Mouse (Mus musculus) neutrophil, adult 59 days (primary cell): ENCODE results near the gene Plekhn1. TPM values are rescaled to one million over a fixed set of nuclear protein-coding genes. Genes with fewer than 3 reads are reported as not detected.

ENCODE experiments used
- total RNA-seq, 2 experiments: library from RNA; stranded (reverse); gene quantifications; 1 replicate in 1 of 2; 2 replicates in 1 of 2; pipeline ENCODE4 v1.2.4; 2023

Gene Plekhn1
- 10 to 100 TPM; 14.7 to 15.2 TPM for total RNA-seq

DNA sequence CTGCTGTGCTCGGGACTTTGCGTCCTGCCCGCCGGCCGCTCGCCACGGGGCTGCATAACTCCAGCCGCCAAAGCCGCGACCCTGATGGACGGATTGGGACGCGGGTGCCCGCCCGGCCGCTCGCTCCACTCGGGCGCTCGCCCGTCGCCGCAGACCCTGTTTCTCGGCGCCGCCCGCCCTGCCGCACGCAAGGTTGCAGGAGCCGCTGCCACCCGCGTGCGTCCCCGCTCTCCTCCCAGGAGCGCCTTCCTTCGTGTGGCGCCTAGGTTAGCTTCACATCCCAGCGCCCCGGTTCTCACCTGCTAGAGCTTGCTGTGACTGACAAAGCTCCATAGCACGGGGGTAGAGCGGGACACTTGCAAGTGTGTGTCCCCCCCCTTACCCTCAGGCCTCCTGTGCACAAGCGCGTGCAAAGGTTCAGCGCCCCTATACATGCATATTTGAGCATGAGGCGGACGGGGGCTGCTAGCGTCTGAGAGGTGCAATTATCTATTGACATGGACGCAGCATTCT lies at the start of gene Plekhn1:
Gene Plekhn1, minus strand, starts transcription at position 157 of the 513 bp plus-strand sequence.

DNA sequence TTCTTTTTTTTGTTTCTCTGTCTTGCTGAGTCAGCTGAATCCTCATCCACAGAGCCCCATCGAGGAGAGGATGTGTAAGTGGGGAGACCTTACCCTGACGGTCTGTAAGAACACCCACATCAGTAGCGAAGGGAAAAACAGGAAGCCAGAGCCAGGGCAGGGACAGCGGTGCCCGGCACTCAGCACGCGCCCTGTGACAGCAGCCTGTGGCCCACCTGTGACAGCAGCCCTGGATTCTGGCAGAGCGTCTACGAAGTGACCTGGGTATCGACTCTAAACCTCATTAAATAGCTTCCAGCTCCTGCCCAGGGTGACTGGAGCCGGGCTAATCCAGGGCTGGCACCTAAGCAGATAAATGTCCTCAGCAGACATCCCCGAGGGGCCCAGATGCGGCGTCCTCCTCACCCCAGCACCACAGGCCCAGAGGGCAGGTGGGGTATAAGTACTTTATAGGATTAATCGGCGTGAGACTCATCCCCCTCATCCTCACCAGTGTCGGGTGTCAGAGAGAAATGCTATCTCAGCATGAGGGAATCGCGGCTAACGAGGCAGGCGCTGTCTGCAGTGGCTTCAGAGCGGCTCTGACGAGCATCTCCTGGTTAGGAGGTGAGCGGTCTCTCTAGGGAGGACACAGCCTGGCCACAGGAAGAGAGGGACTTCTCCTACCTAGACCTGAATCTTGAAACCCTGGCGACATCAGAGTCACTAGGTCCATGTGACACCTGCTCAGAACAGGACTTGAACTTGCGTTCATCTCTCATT lies 20.6 kb upstream of the Plekhn1 start, which contains the start of gene Samd11:
Gene Samd11, minus strand, starts transcription at position 580 of the 762 bp plus-strand sequence.

DNA sequence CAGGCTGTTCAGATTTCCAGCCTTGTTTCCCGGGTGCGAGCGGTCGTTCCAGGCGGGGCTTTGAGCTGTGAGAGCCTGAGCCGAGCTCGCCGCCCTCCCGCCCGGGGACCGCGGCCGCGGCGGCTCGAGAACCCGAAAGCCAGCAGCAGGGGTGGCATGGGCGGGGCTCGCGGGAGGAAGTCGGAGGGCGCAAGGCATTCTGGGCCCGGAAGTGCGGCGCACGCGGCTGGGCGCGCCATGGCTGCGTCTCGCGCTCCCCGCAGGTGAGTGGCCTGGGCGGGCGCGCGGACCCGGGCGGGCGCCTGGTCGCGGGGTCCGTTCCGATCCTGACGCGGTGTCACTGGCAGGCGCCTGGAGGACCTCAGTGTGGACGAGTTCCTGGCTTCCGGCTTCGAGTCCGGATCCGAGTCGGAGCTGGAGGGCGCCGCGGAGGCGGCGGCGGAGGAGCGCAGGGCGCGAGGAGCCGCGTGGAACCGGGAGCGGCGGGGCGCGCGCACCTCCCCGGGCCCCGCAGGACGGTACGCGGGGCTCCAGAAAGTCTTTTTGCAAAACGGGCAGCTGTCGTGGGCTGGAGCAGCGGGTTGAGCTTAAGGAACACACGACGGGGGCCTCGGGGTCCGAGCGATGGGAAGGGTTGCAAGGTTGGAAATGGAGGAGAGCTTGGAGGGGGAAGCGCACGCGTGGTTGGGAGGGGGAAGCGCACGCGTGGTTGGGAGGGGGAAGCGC lies 1.3 kb upstream of the Plekhn1 start, which contains the start of gene Noc2l:
Gene Noc2l, plus strand, starts transcription at position 203 of the 726 bp plus-strand sequence.

DNA sequence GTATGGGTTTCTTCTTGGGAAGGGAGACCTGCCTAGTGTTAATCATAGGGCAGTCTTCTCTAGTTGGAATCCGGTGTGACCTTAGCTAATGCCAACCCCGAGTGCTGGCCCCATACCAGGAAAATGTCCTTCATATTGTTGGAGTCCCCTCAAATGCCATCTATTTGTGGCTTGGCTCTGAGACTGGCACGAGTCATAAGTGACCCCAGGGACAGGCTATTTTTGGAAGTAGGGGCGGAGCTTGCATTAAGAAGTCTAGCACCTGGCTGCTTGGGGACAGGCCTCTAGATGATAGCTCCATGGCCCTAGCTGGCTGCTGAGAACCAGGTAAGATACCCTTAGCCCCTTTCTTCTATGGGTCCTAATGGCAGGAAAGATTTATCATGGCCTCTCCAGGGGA lies 19.0 kb downstream of the Plekhn1 start, which contains the start of gene Perm1:
Gene Perm1, plus strand, starts transcription at position 220 of the 400 bp plus-strand sequence.

DNA sequence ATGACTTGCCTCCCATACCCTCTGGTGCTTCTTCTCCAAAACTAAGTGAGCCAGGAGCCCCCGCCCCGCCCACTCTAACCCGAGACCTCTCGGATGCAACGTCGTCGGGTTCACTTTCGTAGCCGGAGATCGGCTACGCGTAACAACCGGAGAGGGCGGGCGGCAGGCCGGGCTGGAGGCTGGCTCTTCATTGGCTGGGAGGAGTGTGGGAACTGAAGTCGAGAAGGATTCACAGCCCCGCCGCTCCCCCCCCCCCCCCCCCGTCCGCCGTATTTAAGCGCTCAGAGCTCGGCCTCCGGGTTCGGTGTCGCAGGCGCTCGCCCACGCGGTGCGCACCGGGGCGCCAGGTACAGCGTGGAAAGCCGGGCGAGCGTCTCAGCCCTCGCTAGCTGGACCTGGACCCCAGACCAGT lies 31.6 kb downstream of the Plekhn1 start, which contains the start of gene AW011738:
Gene AW011738, plus strand, starts transcription at position 304 of the 412 bp plus-strand sequence.

DNA sequence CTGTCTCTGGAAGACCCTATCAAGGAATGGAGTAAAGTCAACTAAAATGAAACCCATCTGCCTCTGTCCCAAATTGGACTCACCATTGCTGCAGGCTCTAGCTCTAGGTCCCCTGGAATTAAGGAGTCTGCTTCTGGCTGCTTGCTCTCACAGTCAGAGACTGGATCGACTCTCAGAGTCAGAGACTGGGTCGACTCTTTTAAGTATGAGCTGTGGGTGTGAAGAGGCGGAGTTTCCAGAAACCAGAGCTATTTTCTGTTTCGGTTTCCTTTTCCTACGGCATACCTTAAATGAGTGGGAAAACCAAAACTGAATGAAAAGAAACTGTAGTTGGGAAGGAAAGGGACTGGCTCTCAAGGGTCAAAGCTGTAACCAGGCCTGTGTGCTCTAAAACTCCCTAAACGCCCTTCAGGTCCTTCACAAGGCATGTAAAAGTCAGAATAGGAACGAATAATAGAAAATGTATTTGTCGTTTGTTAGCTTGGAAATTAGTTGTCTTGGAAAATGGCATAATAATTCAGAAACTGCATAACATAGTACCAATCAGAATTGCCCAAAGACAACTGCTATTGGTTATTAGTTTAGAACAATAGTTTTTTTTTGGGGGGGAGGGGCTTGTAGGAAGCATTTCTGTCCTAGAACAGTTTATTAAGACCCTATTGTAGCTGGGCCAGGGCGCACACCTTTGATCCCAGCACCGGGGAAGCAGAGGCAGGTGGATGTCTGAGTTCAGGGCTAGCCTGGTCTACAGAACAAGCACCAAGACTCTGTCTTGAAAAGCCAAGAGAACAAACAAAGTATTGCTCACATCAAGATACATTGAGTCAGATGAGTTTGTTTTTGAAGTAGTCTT lies 33.8 kb downstream of the Plekhn1 start, which contains the start of gene Isg15:
Gene Isg15, minus strand, starts transcription at position 196 of the 853 bp plus-strand sequence.

DNA sequence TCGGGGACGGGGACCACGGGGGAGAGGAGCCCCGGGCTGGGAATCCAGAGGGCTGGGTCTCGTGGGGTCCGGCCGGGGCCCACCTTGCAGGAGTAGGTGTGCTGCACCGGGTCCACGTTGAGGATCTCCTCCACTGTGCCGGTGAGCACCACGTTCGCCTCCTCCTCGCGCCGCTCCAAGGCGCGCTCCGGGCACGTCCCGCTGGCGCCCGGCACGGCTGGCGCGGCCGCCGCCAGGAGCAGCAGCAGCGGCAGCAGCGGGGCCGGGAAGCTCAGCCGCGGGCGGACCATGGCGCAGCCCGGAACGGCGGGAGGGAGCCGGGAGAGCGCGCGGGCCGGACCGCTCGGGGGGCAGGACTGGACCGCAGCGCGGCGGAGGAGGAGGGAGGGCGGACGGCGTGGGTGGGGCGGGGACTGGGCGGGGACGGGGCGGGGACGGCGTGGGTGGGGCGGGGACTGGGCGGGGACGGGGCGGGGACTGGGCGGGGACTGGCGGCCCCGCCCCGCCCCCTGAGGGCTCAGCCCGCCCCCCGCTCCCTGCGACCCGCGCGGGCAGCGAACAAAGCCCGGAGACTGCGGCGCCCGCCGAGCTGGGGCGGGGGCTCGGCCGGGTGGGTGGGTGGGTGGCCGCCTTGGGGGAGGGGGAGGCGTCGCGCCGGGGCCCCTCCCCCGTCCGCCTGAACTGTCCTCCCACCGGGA lies 37.4 kb downstream of the Plekhn1 start, which contains the start of gene Agrn:
Gene Agrn, minus strand, starts transcription at position 358 of the 698 bp plus-strand sequence.

Other genes with a start within 250 kb of the Plekhn1 start
- 1 to 10 TPM; 2.0 to 2.4 TPM for gene B3galt6, start 242.2 kb downstream of the Plekhn1 start, total RNA-seq
- 100 to 1,000 TPM in 1 of 2 experiments, 10 to 100 TPM in 1; 97.9 to 120 TPM for gene Sdf4, start 242.0 kb downstream of the Plekhn1 start, total RNA-seq
- gene Tnfrsf4, start 221.0 kb downstream of the Plekhn1 start, total RNA-seq, result 1 to 10 TPM; 1.9 to 2.0 TPM
- gene Tnfrsf18, start 208.7 kb downstream of the Plekhn1 start, total RNA-seq, result 1 to 10 TPM; 3.9 to 6.7 TPM
- not detected for gene Ttll10, start 175.4 kb downstream of the Plekhn1 start, total RNA-seq
- 10 to 100 TPM; 14.9 to 19.7 TPM for gene 9430015G10Rik, start 124.9 kb downstream of the Plekhn1 start, total RNA-seq
- under 1 TPM; 0.20 to 0.29 TPM for gene Rnf223, start 104.3 kb downstream of the Plekhn1 start, total RNA-seq
- gene Agrn, start 37.4 kb downstream of the Plekhn1 start, total RNA-seq, result 10 to 100 TPM; 13.3 to 16.7 TPM
- 10 to 100 TPM; 10.3 to 11.6 TPM for gene Isg15, start 34.0 kb downstream of the Plekhn1 start, total RNA-seq
- gene AW011738, start 31.6 kb downstream of the Plekhn1 start, total RNA-seq, result 1 to 10 TPM; 5.1 to 8.5 TPM
- gene Perm1, start 19.0 kb downstream of the Plekhn1 start, total RNA-seq, result not detected
- gene Noc2l, start 1.2 kb upstream of the Plekhn1 start, total RNA-seq, result 10 to 100 TPM; 27.6 to 28.7 TPM
- gene Samd11, start 20.8 kb upstream of the Plekhn1 start, total RNA-seq, result 1 to 10 TPM; 3.2 to 3.9 TPM
- not detected for gene Vmn2r-ps159, start 96.2 kb upstream of the Plekhn1 start, total RNA-seq